Mouse (Mus musculus): ENCODE results near the gene Plod1. TPM values are rescaled to one million over a fixed set of nuclear protein-coding genes. Genes with fewer than 3 reads are reported as not detected.
A peak's percentile ranks its signal among the peaks of the same experiment; 100 is the strongest.

The Plod1 gene
- polyA plus RNA-seq, 1 experiment from 2014 or later, result 16.1 TPM

- Histone ChIP-seq H3K36me3 (no peaks in the 10 kb centered on the region), H3K4me1 (peaks cover 12% of the 10 kb centered on the region), H3K9me3 (no peaks in the 10 kb centered on the region), H3K4me3 (peak overlapping the region; percentile 53), H3K4me2 (replicated peaks) (peak overlapping the region; percentile 90), H3K27ac (replicated peaks) (no peak overlapping the region), H3K27me3 (no peaks in the 10 kb centered on the region), H3K9ac (replicated peaks) (peak overlapping the region; percentile 54; the same call in 1 of the 2 replicates)
- 20% methylated on average over 9 of the region's 9 CpGs for WGBS
- ATAC-seq (replicated peaks), result no peak
Observed at GRCm38 (mm10) chr4:147935904-147936303, 663 bp downstream of the Plod1 start.

- Histone ChIP-seq H3K4me1 (peaks cover 4% of the 10 kb centered on the region; the same call in 1 of the 2 replicates), H3K9ac (replicated peaks) (no peak overlapping the region), H3K36me3 (no peaks in the 10 kb centered on the region), H3K9me3 (no peaks in the 10 kb centered on the region), H3K4me2 (replicated peaks) (no peak overlapping the region), H3K27me3 (no peaks in the 10 kb centered on the region), H3K4me3 (no peak overlapping the region), H3K27ac (replicated peaks) (no peak overlapping the region)
- no peak for ATAC-seq (replicated peaks)
- 76% methylated on average over 4 of the region's 4 CpGs for WGBS
Observed at GRCm38 (mm10) chr4:147934611-147935010, 2.0 kb downstream of the Plod1 start.

GRCm38 (mm10) chr4:147934134-147934533 lies 2.4 kb downstream of the Plod1 start:
- Histone ChIP-seq H3K27me3 (no peaks in the 10 kb centered on the region), H3K36me3 (no peaks in the 10 kb centered on the region), H3K4me3 (no peak overlapping the region), H3K4me1 (peaks cover 3% of the 10 kb centered on the region; the same call in 1 of the 2 replicates), H3K9ac (replicated peaks) (no peak overlapping the region), H3K27ac (replicated peaks) (no peak overlapping the region), H3K4me2 (replicated peaks) (no peak overlapping the region), H3K9me3 (no peaks in the 10 kb centered on the region)
- 50% methylated on average over 3 of the region's 3 CpGs for WGBS
- no peak for ATAC-seq (replicated peaks)

GRCm38 (mm10) chr4:147930946-147931345 lies 5.6 kb downstream of the Plod1 start:
- Histone ChIP-seq H3K4me1 (no peaks in the 10 kb centered on the region), H3K27ac (replicated peaks) (no peak overlapping the region), H3K9ac (replicated peaks) (no peak overlapping the region), H3K36me3 (no peaks in the 10 kb centered on the region), H3K4me2 (replicated peaks) (no peak overlapping the region), H3K27me3 (no peaks in the 10 kb centered on the region), H3K9me3 (no peaks in the 10 kb centered on the region), H3K4me3 (no peak overlapping the region)
- no peak for ATAC-seq (replicated peaks)
- WGBS, result 95% methylated on average over 14 of the region's 14 CpGs

GRCm38 (mm10) chr4:147928540-147928939 lies 8.0 kb downstream of the Plod1 start:
- Histone ChIP-seq H3K27ac (replicated peaks) (no peak overlapping the region), H3K27me3 (no peaks in the 10 kb centered on the region), H3K4me1 (no peaks in the 10 kb centered on the region), H3K9me3 (no peaks in the 10 kb centered on the region), H3K36me3 (no peaks in the 10 kb centered on the region), H3K9ac (replicated peaks) (no peak overlapping the region), H3K4me2 (replicated peaks) (no peak overlapping the region), H3K4me3 (no peak overlapping the region)
- WGBS, result 58% methylated on average over 7 of the region's 7 CpGs
- peak; percentile 51; the same call in 1 of the 2 replicates for ATAC-seq (replicated peaks)

GRCm38 (mm10) chr4:147928136-147928535 lies 8.4 kb downstream of the Plod1 start:
- ATAC-seq (replicated peaks), result no peak
- H3K36me3 ChIP-seq, result no peaks in the 10 kb centered on the region
- H3K27me3 ChIP-seq, result no peaks in the 10 kb centered on the region
- WGBS, result 9% methylated on average over 8 of the region's 9 CpGs
- no peak overlapping the region for H3K9ac ChIP-seq (replicated peaks)
- H3K4me1 ChIP-seq, result no peaks in the 10 kb centered on the region
- H3K4me3 ChIP-seq, result no peak overlapping the region
- no peaks in the 10 kb centered on the region for H3K9me3 ChIP-seq
- no peak overlapping the region for H3K4me2 ChIP-seq (replicated peaks)
- no peak overlapping the region for H3K27ac ChIP-seq (replicated peaks)

- 45% methylated on average over 8 of the region's 8 CpGs for WGBS
- ATAC-seq (replicated peaks), result no peak
Observed at GRCm38 (mm10) chr4:147927705-147928104, 8.9 kb downstream of the Plod1 start.

GRCm38 (mm10) chr4:147922341-147922740 lies 14.2 kb downstream of the Plod1 start:
- Histone ChIP-seq H3K4me3 (no peak overlapping the region), H3K36me3 (no peaks in the 10 kb centered on the region), H3K9me3 (no peaks in the 10 kb centered on the region), H3K9ac (replicated peaks) (no peak overlapping the region), H3K4me1 (no peaks in the 10 kb centered on the region), H3K4me2 (replicated peaks) (no peak overlapping the region), H3K27me3 (no peaks in the 10 kb centered on the region), H3K27ac (replicated peaks) (no peak overlapping the region)
- no peak for ATAC-seq (replicated peaks)
- WGBS, result 81% methylated on average over 11 of the region's 11 CpGs

More at GRCm38 (mm10) chr4:147927705-147928104, 8.9 kb downstream of the Plod1 start:
- H3K4me1 ChIP-seq, result no peaks in the 10 kb centered on the region
- H3K9ac ChIP-seq (replicated peaks), result no peak overlapping the region
- H3K4me3 ChIP-seq, result no peak overlapping the region
- no peaks in the 10 kb centered on the region for H3K27me3 ChIP-seq
- H3K27ac ChIP-seq (replicated peaks), result no peak overlapping the region
- no peaks in the 10 kb centered on the region for H3K9me3 ChIP-seq
- no peaks in the 10 kb centered on the region for H3K36me3 ChIP-seq
- no peak overlapping the region for H3K4me2 ChIP-seq (replicated peaks)

GRCm38 (mm10) chr4:147920973-147921372 lies 15.6 kb downstream of the Plod1 start:
- Histone ChIP-seq H3K9me3 (no peaks in the 10 kb centered on the region), H3K9ac (replicated peaks) (no peak overlapping the region), H3K4me3 (no peak overlapping the region), H3K27me3 (no peaks in the 10 kb centered on the region), H3K4me2 (replicated peaks) (no peak overlapping the region), H3K27ac (replicated peaks) (no peak overlapping the region), H3K4me1 (no peaks in the 10 kb centered on the region), H3K36me3 (no peaks in the 10 kb centered on the region)
- WGBS, result 26% methylated on average over 10 of the region's 10 CpGs
- 0 out of 2 replicates have a peak, but pooled peaks have one; percentile 41 for ATAC-seq (replicated peaks)

GRCm38 (mm10) chr4:147918459-147919121 lies 18.0 kb downstream of the Plod1 start:
- no peak for ATAC-seq (replicated peaks)
- WGBS, result 57% methylated on average over 7 of the region's 7 CpGs
- H3K9me3 ChIP-seq, result no peaks in the 10 kb centered on the region
- H3K9ac ChIP-seq (replicated peaks), result no peak overlapping the region
- H3K36me3 ChIP-seq, result no peaks in the 10 kb centered on the region
- H3K27ac ChIP-seq (replicated peaks), result no peak overlapping the region
- H3K27me3 ChIP-seq, result no peaks in the 10 kb centered on the region
- H3K4me1 ChIP-seq, result no peaks in the 10 kb centered on the region
- H3K4me2 ChIP-seq (replicated peaks), result no peak overlapping the region
- no peak overlapping the region for H3K4me3 ChIP-seq

- H3K4me2 ChIP-seq (replicated peaks), result no peak overlapping the region
- no peak overlapping the region for H3K4me3 ChIP-seq
- ATAC-seq (replicated peaks), result no peak
- no peaks in the 10 kb centered on the region for H3K27me3 ChIP-seq
- WGBS, result 91% methylated on average over 5 of the region's 5 CpGs
- no peak overlapping the region for H3K9ac ChIP-seq (replicated peaks)
- no peaks in the 10 kb centered on the region for H3K36me3 ChIP-seq
- H3K27ac ChIP-seq (replicated peaks), result no peak overlapping the region
- H3K9me3 ChIP-seq, result no peaks in the 10 kb centered on the region
- peaks cover 4% of the 10 kb centered on the region for H3K4me1 ChIP-seq
Observed at GRCm38 (mm10) chr4:147909486-147909885, 27.1 kb downstream of the Plod1 start.

GRCm38 (mm10) chr4:147906230-147906629 lies 30.3 kb downstream of the Plod1 start:
- Histone ChIP-seq H3K27me3 (no peaks in the 10 kb centered on the region), H3K4me1 (peaks cover 20% of the 10 kb centered on the region), H3K9me3 (no peaks in the 10 kb centered on the region), H3K36me3 (peaks cover 14% of the 10 kb centered on the region), H3K9ac (replicated peaks) (no peak overlapping the region), H3K4me2 (replicated peaks) (no peak overlapping the region), H3K27ac (replicated peaks) (no peak overlapping the region), H3K4me3 (no peak overlapping the region)
- no peak for ATAC-seq (replicated peaks)
- WGBS, result 85% methylated on average over 5 of the region's 5 CpGs

Data from forebrain, embryonic 15.5 days (tissue).